Mouse (Mus musculus) midbrain, embryonic 15.5 days (tissue): ENCODE measurements around the gene Krtap3-3. TPM values are rescaled to one million over a fixed set of nuclear protein-coding genes. Genes with fewer than 3 reads are reported as not detected.

Source experiments
- ATAC-seq: fragments of 200-750 bp; cut with Nextera tagmentation; replicated peaks from 2 replicates; pipeline ENCODE4 v1.8.0; 2017; ENCODE audit warnings: moderate TSS enrichment
- H3K27ac ChIP-seq: fragments of 300-500 bp; sonication (generic); 2 replicates; pipeline ENCODE4 v1.5.1; 2015; ENCODE audit warnings: mild to moderate bottlenecking, inconsistent platforms
- H3K27me3 ChIP-seq: fragments of 300-500 bp; sonication (generic); replicated peaks from 2 replicates; pipeline ENCODE4 v1.6.1; 2015; ENCODE audit warnings: inconsistent platforms
- H3K36me3 ChIP-seq: fragments of 300-500 bp; sonication (generic); replicated peaks from 2 replicates; pipeline ENCODE4 v1.6.1; 2015; ENCODE audit warnings: inconsistent platforms
- H3K4me1 ChIP-seq: fragments of 300-500 bp; sonication (generic); 2 replicates; pipeline ENCODE4 v1.6.1; 2015; ENCODE audit warnings: inconsistent platforms
- H3K4me2 ChIP-seq: fragments of 300-500 bp; sonication (generic); 2 replicates; pipeline ENCODE4 v1.6.1; 2015; ENCODE audit warnings: inconsistent platforms, mild to moderate bottlenecking, moderate library complexity
- H3K4me3 ChIP-seq: fragments of 300-500 bp; sonication (generic); 2 replicates; pipeline ENCODE4 v1.5.1; 2015; ENCODE audit warnings: mild to moderate bottlenecking, inconsistent platforms
- H3K9ac ChIP-seq: fragments of 300-500 bp; sonication (generic); 2 replicates; pipeline ENCODE4 v1.6.1; 2015; ENCODE audit warnings: mild to moderate bottlenecking, inconsistent platforms
- H3K9me3 ChIP-seq: fragments of 300-500 bp; sonication (generic); 2 replicates; pipeline ENCODE4 v1.6.1; 2016; ENCODE audit warnings: inconsistent platforms
- WGBS: fragments of 180-500 bp; shearing (Covaris S2); methylation state at CpG from one replicate; pipeline ENCODE4 v1.1.7; 2015; ENCODE audit warnings: mixed read lengths; 5-methylcytosine and 5-hydroxymethylcytosine counted together
- polyA plus RNA-seq: library from polyadenylated mRNA; unstranded; fragments of >200 nt; fragmentation: Nextera tagmentation; extraction: Ambion mirVana; gene quantifications from 2 replicates; pipeline ENCODE4 v1.2.1, GENCODE M21; 2015

Krtap3-3 gene
- polyA plus RNA-seq, 1 experiment from 2014 or later: not detected

- ATAC-seq: no peak
- WGBS: 85% methylated on average over 3 of the region's 3 CpGs
- Histone ChIP-seq H3K4me1 (no peaks in the 10 kb centered on the region), H3K4me2 (no peak overlapping the region), H3K4me3 (no peak overlapping the region), H3K27me3 (no peaks in the 10 kb centered on the region), H3K36me3 (no peaks in the 10 kb centered on the region), H3K9ac (no peak overlapping the region), H3K9me3 (no peaks in the 10 kb centered on the region), H3K27ac (no peak overlapping the region)
These were observed 7.5 kb upstream of the Krtap3-3 start for GRCm38 (mm10) chr11:99557976-99558745.

- WGBS: 85% methylated on average over 2 of the region's 2 CpGs
These were observed 6.1 kb upstream of the Krtap3-3 start, which contains the start of gene Krtap3-2 for GRCm38 (mm10) chr11:99556753-99557152. Krtap3-2 (minus strand) TSS chr11:99556853.

GRCm38 (mm10) chr11:99556195-99556594 is 5.5 kb upstream of the Krtap3-3 start:
- H3K4me2 ChIP-seq: no peak overlapping the region
- no peaks in the 10 kb centered on the region for H3K27me3 ChIP-seq
- no peaks in the 10 kb centered on the region for H3K36me3 ChIP-seq
- 90% methylated on average over 2 of the region's 2 CpGs for WGBS
- H3K4me3 ChIP-seq: no peak overlapping the region
- no peaks in the 10 kb centered on the region for H3K9me3 ChIP-seq
- H3K27ac ChIP-seq: no peak overlapping the region
- no peaks in the 10 kb centered on the region for H3K4me1 ChIP-seq
- ATAC-seq: no peak
- no peak overlapping the region for H3K9ac ChIP-seq

More at GRCm38 (mm10) chr11:99556753-99557152, 6.1 kb upstream of the Krtap3-3 start, which contains the start of gene Krtap3-2:
- Histone ChIP-seq H3K4me3 (no peak within 1 kb of the TSS), H3K9ac (no peak within 1 kb of the TSS), H3K27ac (no peak within 1 kb of the TSS), H3K9me3 (no peaks in the 10 kb centered on the region), H3K4me2 (no peak within 1 kb of the TSS), H3K36me3 (no peaks in the 10 kb centered on the region), H3K27me3 (no peaks in the 10 kb centered on the region), H3K4me1 (no peaks in the 10 kb centered on the region)
- ATAC-seq: no peak

DNA sequence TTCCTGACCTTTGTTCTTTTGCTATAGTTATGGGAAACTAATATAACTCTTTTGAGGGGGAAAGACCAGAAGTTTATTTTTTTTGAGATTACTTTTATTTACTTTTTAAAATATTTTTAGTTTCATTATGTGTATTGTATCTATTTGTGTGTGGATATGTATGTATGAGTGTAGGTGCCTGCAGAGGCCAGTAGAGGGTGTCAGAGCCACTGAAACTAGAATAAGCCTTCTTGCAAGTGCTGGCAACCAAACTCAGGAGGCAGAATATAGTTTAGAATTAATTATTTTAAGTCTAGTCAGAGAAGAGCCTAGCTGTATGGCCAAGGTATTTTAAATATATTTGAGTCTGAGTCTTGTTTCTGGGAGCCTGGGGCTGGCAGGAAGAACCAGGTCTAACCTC is 2.8 kb downstream of the Krtap3-3 start:
- H3K4me3 ChIP-seq: no peak overlapping the region
- H3K9me3 ChIP-seq: no peaks in the 10 kb centered on the region
- no peaks in the 10 kb centered on the region for H3K27me3 ChIP-seq
- H3K27ac ChIP-seq: no peak overlapping the region
- no peaks in the 10 kb centered on the region for H3K36me3 ChIP-seq
- ATAC-seq: no peak
- no peak overlapping the region for H3K9ac ChIP-seq
- no peaks in the 10 kb centered on the region for H3K4me1 ChIP-seq
- no peak overlapping the region for H3K4me2 ChIP-seq

DNA sequence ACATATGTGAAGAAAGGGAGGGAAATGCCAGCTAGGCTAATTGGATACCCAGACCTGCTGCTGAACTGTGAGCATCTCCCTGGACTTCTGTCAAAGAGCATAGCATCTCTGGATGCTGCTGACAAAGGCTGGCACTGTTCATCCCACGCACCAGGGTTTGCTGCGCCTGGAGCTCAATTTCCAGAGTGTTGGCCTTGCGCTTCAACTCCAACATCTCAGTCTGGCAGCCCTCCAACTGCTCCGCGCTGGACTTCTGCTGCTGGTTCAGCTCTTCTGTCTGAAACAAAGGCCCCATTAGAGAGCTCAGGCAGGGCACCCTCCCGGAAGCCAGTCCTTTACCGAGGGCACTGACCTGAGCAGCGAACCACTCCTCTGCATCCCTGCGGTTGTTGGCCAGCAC is 10.9 kb downstream of the Krtap3-3 start:
- H3K4me2 ChIP-seq: no peak overlapping the region
- H3K9ac ChIP-seq: no peak overlapping the region
- H3K9me3 ChIP-seq: no peaks in the 10 kb centered on the region
- H3K4me1 ChIP-seq: no peaks in the 10 kb centered on the region
- ATAC-seq: no peak
- H3K27ac ChIP-seq: no peak overlapping the region
- H3K27me3 ChIP-seq: no peaks in the 10 kb centered on the region
- WGBS: 58% methylated on average over 9 of the region's 9 CpGs
- no peaks in the 10 kb centered on the region for H3K36me3 ChIP-seq
- no peak overlapping the region for H3K4me3 ChIP-seq

DNA sequence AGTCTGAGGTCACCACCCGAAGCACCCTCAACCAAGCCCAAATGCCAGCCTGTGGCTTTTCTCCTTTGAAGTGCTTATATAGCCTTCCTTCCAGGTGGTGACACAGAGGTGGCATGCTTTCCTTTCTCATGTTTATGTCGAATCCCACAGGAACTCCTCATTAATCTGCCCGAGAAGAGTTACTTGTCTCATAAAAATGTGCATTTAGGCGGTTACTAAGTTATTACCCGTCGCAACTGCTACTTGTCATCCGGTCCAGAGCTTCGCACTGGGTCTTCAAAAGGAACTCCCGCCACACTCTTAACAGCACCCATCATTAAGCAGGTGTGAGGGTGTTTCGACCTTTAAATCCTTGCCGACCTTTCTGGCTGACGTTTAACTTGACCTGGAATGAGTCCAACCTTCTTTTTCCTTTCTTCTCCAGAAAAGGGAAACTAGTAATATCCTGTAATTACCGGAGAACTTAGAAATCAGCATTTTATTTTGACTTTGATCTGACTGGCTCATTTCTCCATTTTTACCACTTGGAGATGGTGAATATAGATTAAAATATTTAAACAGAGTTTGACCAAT is 29.3 kb downstream of the Krtap3-3 start, which contains the start of gene Krt39:
TSS of gene Krt39 (minus strand) at position 51 of the 573 bp plus-strand sequence.
- H3K4me3 ChIP-seq: no peak within 1 kb of the TSS

GRCm38 (mm10) chr11:99514098-99514497 is 36.6 kb downstream of the Krtap3-3 start:
- H3K9ac ChIP-seq: no peak overlapping the region
- no peak overlapping the region for H3K4me3 ChIP-seq
- H3K36me3 ChIP-seq: no peaks in the 10 kb centered on the region
- WGBS: 93% methylated on average over 8 of the region's 8 CpGs
- no peaks in the 10 kb centered on the region for H3K27me3 ChIP-seq
- no peak overlapping the region for H3K27ac ChIP-seq
- no peaks in the 10 kb centered on the region for H3K9me3 ChIP-seq
- H3K4me1 ChIP-seq: no peaks in the 10 kb centered on the region
- ATAC-seq: no peak
- no peak overlapping the region for H3K4me2 ChIP-seq

More for the DNA sequence above, 29.3 kb downstream of the Krtap3-3 start, which contains the start of gene Krt39:
- Histone ChIP-seq H3K9ac (no peak within 1 kb of the TSS), H3K4me2 (no peak within 1 kb of the TSS), H3K4me1 (no peaks in the 10 kb centered on the region), H3K27ac (no peak within 1 kb of the TSS), H3K27me3 (no peaks in the 10 kb centered on the region), H3K9me3 (no peaks in the 10 kb centered on the region), H3K36me3 (no peaks in the 10 kb centered on the region)
- no peak for ATAC-seq
- WGBS: 89% methylated on average over 13 of the region's 13 CpGs

Other genes with a start within 250 kb of the Krtap3-3 start
- 0.11 and 0.22 TPM in 2 replicates for gene Krt25, start 227.9 kb downstream of the Krtap3-3 start, polyA plus RNA-seq
- 0.14 and 0.22 TPM in 2 replicates for gene Krt26, start 212.9 kb downstream of the Krtap3-3 start, polyA plus RNA-seq
- gene Krt27, start 199.8 kb downstream of the Krtap3-3 start, polyA plus RNA-seq: 0.10 and 0.21 TPM in 2 replicates
- 0.21 and 0.45 TPM in 2 replicates for gene Krt28, start 176.0 kb downstream of the Krtap3-3 start, polyA plus RNA-seq
- gene Krt10, start 161.5 kb downstream of the Krtap3-3 start, polyA plus RNA-seq: 24.4 and 25.0 TPM in 2 replicates
- gene Krt12, start 128.6 kb downstream of the Krtap3-3 start, polyA plus RNA-seq: 0.14 and 0.23 TPM in 2 replicates
- 0.19 and 0.20 TPM in 2 replicates for gene Krt20, start 112.7 kb downstream of the Krtap3-3 start, polyA plus RNA-seq
- 0.18 TPM in 1 of 2 replicates, not detected in the other for gene Krt23, start 57.7 kb downstream of the Krtap3-3 start, polyA plus RNA-seq
- gene Krt39, start 29.5 kb downstream of the Krtap3-3 start, polyA plus RNA-seq: not detected in 2 replicates
- gene Krt40, start 7.7 kb downstream of the Krtap3-3 start, polyA plus RNA-seq: not detected in 2 replicates
- not detected in 2 replicates for gene Krtap3-2, start 6.0 kb upstream of the Krtap3-3 start, polyA plus RNA-seq
- gene Gm11939, start 8.6 kb upstream of the Krtap3-3 start, polyA plus RNA-seq: not detected in 2 replicates
- not detected in 2 replicates for gene Krtap3-1, start 15.8 kb upstream of the Krtap3-3 start, polyA plus RNA-seq
- not detected in 2 replicates for gene Krtap1-5, start 30.2 kb upstream of the Krtap3-3 start, polyA plus RNA-seq
- gene Krtap1-4, start 32.8 kb upstream of the Krtap3-3 start, polyA plus RNA-seq: not detected in 2 replicates
- not detected in 2 replicates for gene Krtap1-3, start 40.5 kb upstream of the Krtap3-3 start, polyA plus RNA-seq
- not detected in 2 replicates for gene Krtap9-3, start 47.2 kb upstream of the Krtap3-3 start, polyA plus RNA-seq
- not detected in 2 replicates for gene Gm11938, start 52.4 kb upstream of the Krtap3-3 start, polyA plus RNA-seq
- not detected in 2 replicates for gene Gm11937, start 59.3 kb upstream of the Krtap3-3 start, polyA plus RNA-seq
- gene Krtap2-4, start 64.0 kb upstream of the Krtap3-3 start, polyA plus RNA-seq: not detected in 2 replicates
- gene Gm11562, start 69.6 kb upstream of the Krtap3-3 start, polyA plus RNA-seq: not detected in 2 replicates
- not detected in 2 replicates for gene Krtap4-1, start 77.4 kb upstream of the Krtap3-3 start, polyA plus RNA-seq
- not detected in 2 replicates for gene Krtap4-2, start 84.2 kb upstream of the Krtap3-3 start, polyA plus RNA-seq
- not detected in 2 replicates for gene Krtap4-7, start 93.2 kb upstream of the Krtap3-3 start, polyA plus RNA-seq
- not detected in 2 replicates for gene Gm11555, start 99.4 kb upstream of the Krtap3-3 start, polyA plus RNA-seq
- not detected in 2 replicates for gene Gm11563, start 108.1 kb upstream of the Krtap3-3 start, polyA plus RNA-seq
- not detected in 2 replicates for gene Krtap4-6, start 115.1 kb upstream of the Krtap3-3 start, polyA plus RNA-seq
- not detected in 2 replicates for gene Gm14190, start 139.9 kb upstream of the Krtap3-3 start, polyA plus RNA-seq
- not detected in 2 replicates for gene Gm14180, start 183.4 kb upstream of the Krtap3-3 start, polyA plus RNA-seq
- gene Gm11595, start 222.0 kb upstream of the Krtap3-3 start, polyA plus RNA-seq: not detected in 2 replicates
- not detected in 2 replicates for gene Krtap4-8, start 229.8 kb upstream of the Krtap3-3 start, polyA plus RNA-seq
- gene Krtap4-9, start 234.3 kb upstream of the Krtap3-3 start, polyA plus RNA-seq: not detected in 2 replicates
- not detected in 2 replicates for gene Gm11596, start 242.6 kb upstream of the Krtap3-3 start, polyA plus RNA-seq
- gene Gm11569, start 248.1 kb upstream of the Krtap3-3 start, polyA plus RNA-seq: not detected in 2 replicates